Mouse (Mus musculus): ENCODE results near the gene Cep170b. TPM values are rescaled to one million over a fixed set of nuclear protein-coding genes. Genes with fewer than 3 reads are reported as not detected.

Gene Cep170b
- polyA plus RNA-seq, 1 experiment from 2014 or later: 36.0 TPM

- Histone ChIP-seq H3K4me1 (ENCODE audit: control insufficient read depth, insufficient read depth, low read length) (no peaks in the 10 kb centered on the region), H3K27ac (ENCODE audit: low read length) (no peak overlapping the region), H3K4me2 (ENCODE audit: low read length) (no peak overlapping the region), H3K9me3 (replicated peaks; ENCODE audit: control insufficient read depth, low read length, poor library complexity, severe bottlenecking) (0 out of 2 replicates have a peak, but pooled peaks cover 5% of the 10 kb centered on the region), H3K4me3 (ENCODE audit: low read depth, low read length) (no peak overlapping the region), H3K27me3 (ENCODE audit: control insufficient read depth, insufficient read depth, low read depth, low read length) (no peaks in the 10 kb centered on the region), H3K36me3 (ENCODE audit: control insufficient read depth, insufficient read depth, low read length) (no peaks in the 10 kb centered on the region; the same call in 1 of the 2 replicates), H3K9ac (ENCODE audit: low read depth, low read length) (no peak overlapping the region)
- 89% methylated on average over 14 of the region's 14 CpGs for whole genome bisulfite sequencing
- no peak for ATAC-seq
Observed at GRCm38 (mm10) chr12:112772306-112772705, 52.1 kb downstream of the Cep170b start.

- 46% methylated on average over 9 of the region's 9 CpGs for WGBS
- Histone ChIP-seq H3K4me2 (ENCODE audit: low read length) (no peak overlapping the region), H3K4me3 (ENCODE audit: low read depth, low read length) (no peak overlapping the region), H3K4me1 (ENCODE audit: control insufficient read depth, insufficient read depth, low read length) (no peaks in the 10 kb centered on the region), H3K27ac (ENCODE audit: low read length) (no peak overlapping the region), H3K27me3 (ENCODE audit: control insufficient read depth, insufficient read depth, low read depth, low read length) (no peaks in the 10 kb centered on the region), H3K36me3 (ENCODE audit: control insufficient read depth, insufficient read depth, low read length) (no peaks in the 10 kb centered on the region; the same call in 1 of the 2 replicates), H3K9ac (ENCODE audit: low read depth, low read length) (no peak overlapping the region), H3K9me3 (replicated peaks; ENCODE audit: control insufficient read depth, low read length, poor library complexity, severe bottlenecking) (0 out of 2 replicates have a peak, but pooled peaks cover 5% of the 10 kb centered on the region)
- no peak for ATAC-seq
Observed at GRCm38 (mm10) chr12:112773366-112773765, 53.1 kb downstream of the Cep170b start.

GRCm38 (mm10) chr12:112774026-112774425 is 53.8 kb downstream of the Cep170b start:
- H3K4me3 ChIP-seq (ENCODE audit: low read depth, low read length): no peak overlapping the region
- 88% methylated on average over 6 of the region's 6 CpGs for WGBS
- no peaks in the 10 kb centered on the region for H3K4me1 ChIP-seq (ENCODE audit: control insufficient read depth, insufficient read depth, low read length)
- H3K4me2 ChIP-seq (ENCODE audit: low read length): no peak overlapping the region
- H3K9me3 ChIP-seq (replicated peaks; ENCODE audit: control insufficient read depth, low read length, poor library complexity, severe bottlenecking): 0 out of 2 replicates have a peak, but pooled peaks cover 5% of the 10 kb centered on the region
- no peaks in the 10 kb centered on the region for H3K27me3 ChIP-seq (ENCODE audit: control insufficient read depth, insufficient read depth, low read depth, low read length)
- H3K9ac ChIP-seq (ENCODE audit: low read depth, low read length): no peak overlapping the region
- no peak overlapping the region for H3K27ac ChIP-seq (ENCODE audit: low read length)
- no peak for ATAC-seq
- H3K36me3 ChIP-seq (ENCODE audit: control insufficient read depth, insufficient read depth, low read length): no peaks in the 10 kb centered on the region; the same call in 1 of the 2 replicates

GRCm38 (mm10) chr12:112774481-112774880 is 54.2 kb downstream of the Cep170b start:
- no peak for ATAC-seq
- Histone ChIP-seq H3K27ac (ENCODE audit: low read length) (no peak overlapping the region), H3K9me3 (replicated peaks; ENCODE audit: control insufficient read depth, low read length, poor library complexity, severe bottlenecking) (0 out of 2 replicates have a peak, but pooled peaks cover 5% of the 10 kb centered on the region), H3K4me2 (ENCODE audit: low read length) (no peak overlapping the region), H3K36me3 (ENCODE audit: control insufficient read depth, insufficient read depth, low read length) (no peaks in the 10 kb centered on the region; the same call in 1 of the 2 replicates), H3K9ac (ENCODE audit: low read depth, low read length) (no peak overlapping the region), H3K4me3 (ENCODE audit: low read depth, low read length) (no peak overlapping the region), H3K4me1 (ENCODE audit: control insufficient read depth, insufficient read depth, low read length) (no peaks in the 10 kb centered on the region), H3K27me3 (ENCODE audit: control insufficient read depth, insufficient read depth, low read depth, low read length) (no peaks in the 10 kb centered on the region)
- WGBS: 94% methylated on average over 10 of the region's 10 CpGs

- ATAC-seq: no peak
- Histone ChIP-seq H3K36me3 (ENCODE audit: control insufficient read depth, insufficient read depth, low read length) (no peaks in the 10 kb centered on the region), H3K27me3 (ENCODE audit: control insufficient read depth, insufficient read depth, low read depth, low read length) (no peaks in the 10 kb centered on the region), H3K9ac (ENCODE audit: low read depth, low read length) (no peak overlapping the region), H3K9me3 (replicated peaks; ENCODE audit: control insufficient read depth, low read length, poor library complexity, severe bottlenecking) (no peaks in the 10 kb centered on the region), H3K4me2 (ENCODE audit: low read length) (no peak overlapping the region), H3K4me1 (ENCODE audit: control insufficient read depth, insufficient read depth, low read length) (no peaks in the 10 kb centered on the region; the same call in 1 of the 2 replicates), H3K27ac (ENCODE audit: low read length) (no peak overlapping the region), H3K4me3 (ENCODE audit: low read depth, low read length) (no peak overlapping the region)
- WGBS: 84% methylated on average over 8 of the region's 8 CpGs
Observed at GRCm38 (mm10) chr12:112791026-112791425, 70.8 kb downstream of the Cep170b start.

- 72% methylated on average over 13 of the region's 13 CpGs for WGBS
- no peaks in the 10 kb centered on the region for H3K27me3 ChIP-seq (ENCODE audit: control insufficient read depth, insufficient read depth, low read depth, low read length)
- no peak overlapping the region for H3K4me3 ChIP-seq (ENCODE audit: low read depth, low read length)
Observed at GRCm38 (mm10) chr12:112793601-112794355, 73.5 kb downstream of the Cep170b start.

GRCm38 (mm10) chr12:112794356-112794816 is 74.1 kb downstream of the Cep170b start:
- 31% methylated on average over 7 of the region's 7 CpGs for WGBS
- Histone ChIP-seq H3K36me3 (ENCODE audit: control insufficient read depth, insufficient read depth, low read length) (no peaks in the 10 kb centered on the region), H3K4me3 (ENCODE audit: low read depth, low read length) (no peak overlapping the region), H3K27me3 (ENCODE audit: control insufficient read depth, insufficient read depth, low read depth, low read length) (no peaks in the 10 kb centered on the region), H3K27ac (ENCODE audit: low read length) (no peak overlapping the region), H3K9ac (ENCODE audit: low read depth, low read length) (no peak overlapping the region), H3K4me1 (ENCODE audit: control insufficient read depth, insufficient read depth, low read length) (no peaks in the 10 kb centered on the region; the same call in 1 of the 2 replicates), H3K4me2 (ENCODE audit: low read length) (no peak overlapping the region), H3K9me3 (replicated peaks; ENCODE audit: control insufficient read depth, low read length, poor library complexity, severe bottlenecking) (no peaks in the 10 kb centered on the region)
- no peak for ATAC-seq

More at GRCm38 (mm10) chr12:112793601-112794355, 73.5 kb downstream of the Cep170b start:
- Histone ChIP-seq H3K27ac (ENCODE audit: low read length) (no peak overlapping the region), H3K4me1 (ENCODE audit: control insufficient read depth, insufficient read depth, low read length) (no peaks in the 10 kb centered on the region; the same call in 1 of the 2 replicates), H3K9ac (ENCODE audit: low read depth, low read length) (no peak overlapping the region), H3K36me3 (ENCODE audit: control insufficient read depth, insufficient read depth, low read length) (no peaks in the 10 kb centered on the region), H3K4me2 (ENCODE audit: low read length) (no peak overlapping the region), H3K9me3 (replicated peaks; ENCODE audit: control insufficient read depth, low read length, poor library complexity, severe bottlenecking) (no peaks in the 10 kb centered on the region)
- no peak for ATAC-seq

GRCm38 (mm10) chr12:112794998-112795397 is 74.7 kb downstream of the Cep170b start:
- Histone ChIP-seq H3K4me3 (ENCODE audit: low read depth, low read length) (no peak overlapping the region), H3K27me3 (ENCODE audit: control insufficient read depth, insufficient read depth, low read depth, low read length) (peaks cover 1% of the 10 kb centered on the region), H3K27ac (ENCODE audit: low read length) (no peak overlapping the region), H3K4me2 (ENCODE audit: low read length) (no peak overlapping the region), H3K9me3 (replicated peaks; ENCODE audit: control insufficient read depth, low read length, poor library complexity, severe bottlenecking) (no peaks in the 10 kb centered on the region), H3K9ac (ENCODE audit: low read depth, low read length) (no peak overlapping the region), H3K36me3 (ENCODE audit: control insufficient read depth, insufficient read depth, low read length) (no peaks in the 10 kb centered on the region), H3K4me1 (ENCODE audit: control insufficient read depth, insufficient read depth, low read length) (no peaks in the 10 kb centered on the region; the same call in 1 of the 2 replicates)
- 85% methylated on average over 5 of the region's 5 CpGs for WGBS
- no peak for ATAC-seq

- no peaks in the 10 kb centered on the region; the same call in 1 of the 2 replicates for H3K4me1 ChIP-seq (ENCODE audit: control insufficient read depth, insufficient read depth, low read length)
- no peaks in the 10 kb centered on the region for H3K9me3 ChIP-seq (replicated peaks; ENCODE audit: control insufficient read depth, low read length, poor library complexity, severe bottlenecking)
- 60% methylated on average over 16 of the region's 18 CpGs for WGBS
- peaks cover 6% of the 10 kb centered on the region for H3K27me3 ChIP-seq (ENCODE audit: control insufficient read depth, insufficient read depth, low read depth, low read length)
- H3K36me3 ChIP-seq (ENCODE audit: control insufficient read depth, insufficient read depth, low read length): no peaks in the 10 kb centered on the region
- no peak overlapping the region for H3K27ac ChIP-seq (ENCODE audit: low read length)
- H3K4me3 ChIP-seq (ENCODE audit: low read depth, low read length): no peak overlapping the region
- no peak overlapping the region for H3K9ac ChIP-seq (ENCODE audit: low read depth, low read length)
- no peak overlapping the region for H3K4me2 ChIP-seq (ENCODE audit: low read length)
- ATAC-seq: no peak
Observed at GRCm38 (mm10) chr12:112795466-112796104, 75.3 kb downstream of the Cep170b start.

Measured in midbrain, embryonic 16.5 days (tissue).